Mouse (Mus musculus) monocyte, adult 59 days (primary cell): ENCODE data around the gene Cit. TPM values are rescaled to one million over a fixed set of nuclear protein-coding genes. Genes with fewer than 3 reads are reported as not detected.

ENCODE experiments used
- total RNA-seq, 2 experiments: library from RNA; stranded (reverse); gene quantifications; one replicate each; pipeline ENCODE4 v1.2.4; 2023

Cit gene
- 1 to 10 TPM; 2.1 to 2.4 TPM for total RNA-seq

GRCm38 (mm10) chr5:115844766-115845634 lies at the start of gene Cit:
Gene Cit (plus strand): TSS chr5:115845278.

GRCm38 (mm10) chr5:116024327-116024739 lies 179.3 kb downstream of the Cit start, which contains the start of gene Prkab1:
Gene Prkab1 (minus strand): TSS chr5:116024508.

Other genes starting within 250 kb of the Cit start
- gene Rab35, start 213.4 kb upstream of the Cit start, total RNA-seq = 10 to 100 TPM; 64.6 to 69.9 TPM
- 1 to 10 TPM; 2.0 to 2.3 TPM for gene Bicdl1, start 113.7 kb upstream of the Cit start, total RNA-seq
- 10 to 100 TPM; 56.1 to 64.0 TPM for gene Prkab1, start 179.2 kb downstream of the Cit start, total RNA-seq
- not detected for gene Tmem233, start 238.0 kb downstream of the Cit start, total RNA-seq